Mouse (Mus musculus) liver, adult 2 months (tissue): ENCODE results near the gene Adra2b. TPM values are rescaled to one million over a fixed set of nuclear protein-coding genes. Genes with fewer than 3 reads are reported as not detected.
A peak's percentile ranks its signal among the peaks of the same experiment; 100 is the strongest.

Experiments used
- DNase-seq: peaks from one replicate; pipeline ENCODE4 v3.0.0-alpha.2; 2011; ENCODE audit warnings: low read depth, low spot score; ENCODE audit errors: extremely low read depth
- H3K27ac ChIP-seq: fragments of 200-500 bp; replicated peaks from 2 replicates; pipeline ENCODE4 v1.5.1; 2012; ENCODE audit warnings: low read depth, mild to moderate bottlenecking, control low read depth, inconsistent platforms, low read length; ENCODE audit not compliant: insufficient read depth
- H3K27me3 ChIP-seq: fragments of 200-500 bp; 2 replicates; pipeline ENCODE4 v1.6.1; 2012; ENCODE audit warnings: mild to moderate bottlenecking, moderate library complexity, low read length, inconsistent platforms; ENCODE audit not compliant: control insufficient read depth, insufficient read depth
- H3K36me3 ChIP-seq: fragments of 200-500 bp; 2 replicates; pipeline ENCODE4 v1.6.1; 2012; ENCODE audit warnings: low read length, inconsistent platforms; ENCODE audit not compliant: control insufficient read depth, insufficient read depth
- H3K4me1 ChIP-seq: fragments of 200-500 bp; 2 replicates; pipeline ENCODE4 v1.6.1; 2011; ENCODE audit warnings: low read length; ENCODE audit not compliant: control insufficient read depth, insufficient read depth
- H3K4me3 ChIP-seq: fragments of 200-500 bp; 2 replicates; pipeline ENCODE4 v1.5.1; 2011; ENCODE audit warnings: low read depth, mild to moderate bottlenecking, control low read depth, low read length, moderate library complexity; ENCODE audit not compliant: insufficient read depth
- H3K79me2 ChIP-seq: fragments of 200-500 bp; 2 replicates; pipeline ENCODE4 v1.6.1; 2012; ENCODE audit warnings: inconsistent platforms, mild to moderate bottlenecking, low read length, moderate library complexity; ENCODE audit not compliant: control insufficient read depth, insufficient read depth
- H3K9ac ChIP-seq: fragments of 200-500 bp; 2 replicates; pipeline ENCODE4 v1.6.1; 2012; ENCODE audit warnings: low read depth, mild to moderate bottlenecking, control low read depth, inconsistent platforms, low read length
- CTCF ChIP-seq: fragments of 200-500 bp; IDR thresholded peaks from 2 replicates; pipeline ENCODE4 v1.5.1; 2011; ENCODE audit warnings: low read depth, low read length, control low read depth
- POLR2A ChIP-seq: fragments of 200-500 bp; IDR thresholded peaks from 2 replicates; pipeline ENCODE4 v1.6.1; 2011; ENCODE audit warnings: low read length, control low read depth; ENCODE audit not compliant: insufficient read depth; ENCODE audit errors: extremely low read depth
- WGBS: fragments of 180-500 bp; shearing (Covaris S2); methylation state at CpG from one replicate; pipeline ENCODE4 v1.1.7; 2018; 5-methylcytosine and 5-hydroxymethylcytosine counted together
- polyA plus RNA-seq: library from polyadenylated mRNA; depleted of rRNA; stranded (reverse); fragments of >200 nt; gene quantifications from 2 replicates; pipeline ENCODE4 v1.2.3, GENCODE M21; 2012
- total RNA-seq: library from RNA; depleted of rRNA; stranded (reverse); fragments of >200 nt; gene quantifications from 2 replicates; pipeline ENCODE4 v1.2.3, GENCODE M21; 2014

Adra2b gene
- total and polyA plus RNA-seq, 2 experiments: 2.5 to 5.0 TPM

- H3K27me3 ChIP-seq: peaks cover 11% of the 10 kb centered on the region
- no peaks in the 10 kb centered on the region for H3K4me1 ChIP-seq
- 0 out of 2 replicates have a peak overlapping the region, but pooled peaks have one; percentile 17 for H3K27ac ChIP-seq
- H3K36me3 ChIP-seq: no peaks in the 10 kb centered on the region
- H3K4me3 ChIP-seq: peak overlapping the region; percentile 55
- peak overlapping the region; percentile 51 for H3K9ac ChIP-seq
- H3K79me2 ChIP-seq: no peaks in the 10 kb centered on the region
- 7% methylated on average over 20 of the region's 20 CpGs for WGBS
- DNase-seq: no peak
- TF ChIP-seq CTCF (no peak), POLR2A (no peak)
Measured at GRCm38 (mm10) chr2:127363696-127364095, 688 bp downstream of the Adra2b start.

GRCm38 (mm10) chr2:127364452-127364851 is 1.4 kb downstream of the Adra2b start:
- Histone ChIP-seq H3K27ac (no peak overlapping the region), H3K4me3 (peak overlapping the region; percentile 55), H3K4me1 (no peaks in the 10 kb centered on the region), H3K27me3 (peaks cover 11% of the 10 kb centered on the region), H3K79me2 (no peaks in the 10 kb centered on the region), H3K9ac (peak overlapping the region; percentile 51; the same call in 1 of the 2 replicates), H3K36me3 (no peaks in the 10 kb centered on the region)
- 28% methylated on average over 8 of the region's 8 CpGs for WGBS
- no peak for TF ChIP-seq CTCF
- no peak for TF ChIP-seq POLR2A
- DNase-seq: no peak

GRCm38 (mm10) chr2:127367126-127367820 is 4.3 kb downstream of the Adra2b start:
- peaks cover 11% of the 10 kb centered on the region for H3K27me3 ChIP-seq
- no peak overlapping the region for H3K9ac ChIP-seq
- 48% methylated on average over 10 of the region's 10 CpGs for WGBS
- TF ChIP-seq POLR2A (no peak), CTCF (no peak)
- DNase-seq: peak; percentile 81
- H3K36me3 ChIP-seq: no peaks in the 10 kb centered on the region
- H3K4me3 ChIP-seq: peak overlapping the region; percentile 4; the same call in 1 of the 2 replicates
- no peak overlapping the region; the same call in 1 of the 2 replicates for H3K27ac ChIP-seq
- H3K4me1 ChIP-seq: peaks cover 6% of the 10 kb centered on the region
- no peaks in the 10 kb centered on the region for H3K79me2 ChIP-seq

GRCm38 (mm10) chr2:127369703-127370376 is 6.8 kb downstream of the Adra2b start:
- Histone ChIP-seq H3K79me2 (no peaks in the 10 kb centered on the region), H3K4me1 (peaks cover 6% of the 10 kb centered on the region), H3K36me3 (no peaks in the 10 kb centered on the region), H3K27ac (no peak overlapping the region), H3K4me3 (no peak overlapping the region), H3K9ac (no peak overlapping the region), H3K27me3 (no peaks in the 10 kb centered on the region)
- WGBS: 41% methylated on average over 5 of the region's 5 CpGs
- peak; percentile 79 for DNase-seq
- no peak for TF ChIP-seq POLR2A
- TF ChIP-seq CTCF: no peak

GRCm38 (mm10) chr2:127370561-127371483 is 7.8 kb downstream of the Adra2b start:
- 25% methylated on average over 9 of the region's 9 CpGs for WGBS
- peaks cover 6% of the 10 kb centered on the region for H3K4me1 ChIP-seq
- no peak overlapping the region; the same call in 1 of the 2 replicates for H3K9ac ChIP-seq
- TF ChIP-seq POLR2A (no peak), CTCF (no peak)
- H3K4me3 ChIP-seq: no peak overlapping the region
- no peaks in the 10 kb centered on the region for H3K79me2 ChIP-seq
- peak overlapping the region; percentile 16; the same call in 1 of the 2 replicates for H3K27ac ChIP-seq
- H3K27me3 ChIP-seq: no peaks in the 10 kb centered on the region
- no peaks in the 10 kb centered on the region for H3K36me3 ChIP-seq
- peak; percentile 75 for DNase-seq
